Mouse (Mus musculus) heart, postnatal 0 days (tissue): ENCODE measurements at regions not wholly inside any gene's neighbourhood (a gene's known extent, or its start where the extent isn't known, plus 50 kb on each side); places are given as distances from the start of the nearest gene placed in this dataset.

Experiments
- ATAC-seq: fragments of 200-750 bp; cut with Nextera tagmentation; 2 replicates; pipeline ENCODE4 v1.8.0; 2017; ENCODE audit warnings: low read depth, moderate number of reproducible peaks, moderate library complexity; ENCODE audit not compliant: insufficient read depth
- DNase-seq: peaks from one replicate; pipeline ENCODE4 v3.0.0-alpha.2; 2016; ENCODE audit warnings: low spot score
- H3K27ac ChIP-seq: fragments of 300-500 bp; sonication (generic); 2 replicates; pipeline ENCODE4 v1.5.1; 2014; ENCODE audit warnings: low read depth, mild to moderate bottlenecking
- H3K27me3 ChIP-seq: fragments of 300-500 bp; sonication (generic); 2 replicates; pipeline ENCODE4 v1.6.1; 2014; ENCODE audit warnings: low read length, mixed read lengths; ENCODE audit not compliant: control insufficient read depth, insufficient read depth
- H3K36me3 ChIP-seq: fragments of 300-500 bp; sonication (generic); replicated peaks from 2 replicates; pipeline ENCODE4 v1.6.1; 2014; ENCODE audit warnings: low read length, mixed read lengths; ENCODE audit not compliant: control insufficient read depth, insufficient read depth
- H3K4me1 ChIP-seq: fragments of 300-500 bp; sonication (generic); 2 replicates; pipeline ENCODE4 v1.6.1; 2014; ENCODE audit warnings: antibody characterized with exemption; ENCODE audit not compliant: control insufficient read depth, insufficient read depth
- H3K4me2 ChIP-seq: fragments of 300-500 bp; sonication (generic); 2 replicates; pipeline ENCODE4 v1.6.1; 2014; ENCODE audit warnings: low read depth, mild to moderate bottlenecking, low read length, moderate library complexity
- H3K4me3 ChIP-seq: fragments of 300-500 bp; sonication (generic); 2 replicates; pipeline ENCODE4 v1.5.1; 2014; ENCODE audit warnings: low read depth, low read length
- H3K9ac ChIP-seq: fragments of 300-500 bp; sonication (generic); replicated peaks from 2 replicates; pipeline ENCODE4 v1.6.1; 2014; ENCODE audit warnings: low read depth, low read length, mixed read lengths
- H3K9me3 ChIP-seq: fragments of 300-500 bp; sonication (generic); replicated peaks from 2 replicates; pipeline ENCODE4 v1.6.1; 2016; ENCODE audit warnings: low read length; ENCODE audit not compliant: control insufficient read depth
- CTCF ChIP-seq: IDR thresholded peaks from 2 replicates; pipeline ENCODE4 v1.5.1; 2016; ENCODE audit warnings: antibody characterized with exemption, control low read depth, low read depth
- EP300 ChIP-seq: IDR thresholded peaks from 2 replicates; pipeline ENCODE4 v1.6.1; 2016; ENCODE audit warnings: antibody characterized with exemption, low read depth
- WGBS: fragments of 180-500 bp; shearing (Covaris S2); extraction: QIAGEN DNeasy Blood & Tissue Kit; methylation state at CpG from one replicate; pipeline ENCODE4 v1.1.7; 2014; 5-methylcytosine and 5-hydroxymethylcytosine counted together

GRCm38 (mm10) chr12:118376521-118377493 lies 75.6 kb upstream of the Sp4 start:
- Histone ChIP-seq H3K4me2 (no peak overlapping the region; the same call in 1 of the 2 replicates), H3K27ac (no peak overlapping the region; the same call in 1 of the 2 replicates), H3K4me3 (no peak overlapping the region), H3K4me1 (no peaks in the 10 kb centered on the region), H3K27me3 (no peaks in the 10 kb centered on the region), H3K36me3 (no peaks in the 10 kb centered on the region), H3K9me3 (no peaks in the 10 kb centered on the region), H3K9ac (no peak overlapping the region)
- no peak for DNase-seq
- WGBS, result 53% methylated on average over 14 of the region's 14 CpGs
- ATAC-seq, result no peak
- no peak for TF ChIP-seq CTCF
- TF ChIP-seq EP300, result no peak

GRCm38 (mm10) chr12:118373250-118373649 lies 72.0 kb upstream of the Sp4 start:
- DNase-seq (no peak), ATAC-seq (no peak)
- Histone ChIP-seq H3K36me3 (no peaks in the 10 kb centered on the region), H3K9ac (no peak overlapping the region), H3K27me3 (no peaks in the 10 kb centered on the region), H3K4me3 (no peak overlapping the region), H3K9me3 (no peaks in the 10 kb centered on the region), H3K27ac (no peak overlapping the region), H3K4me1 (no peaks in the 10 kb centered on the region), H3K4me2 (no peak overlapping the region)
- TF ChIP-seq CTCF, result no peak
- no peak for TF ChIP-seq EP300
- WGBS, result 66% methylated on average over 6 of the region's 6 CpGs

GRCm38 (mm10) chr12:118371905-118372304 lies 70.7 kb upstream of the Sp4 start:
- no peak overlapping the region for H3K27ac ChIP-seq
- no peaks in the 10 kb centered on the region for H3K4me1 ChIP-seq
- 83% methylated on average over 4 of the region's 4 CpGs for WGBS
- no peak overlapping the region for H3K9ac ChIP-seq
- ATAC-seq (no peak), DNase-seq (no peak)
- no peaks in the 10 kb centered on the region for H3K27me3 ChIP-seq
- H3K4me2 ChIP-seq, result no peak overlapping the region
- no peak overlapping the region for H3K4me3 ChIP-seq
- H3K9me3 ChIP-seq, result no peaks in the 10 kb centered on the region
- no peaks in the 10 kb centered on the region for H3K36me3 ChIP-seq
- no peak for TF ChIP-seq CTCF
- no peak for TF ChIP-seq EP300

- Histone ChIP-seq H3K4me2 (no peak overlapping the region), H3K36me3 (no peaks in the 10 kb centered on the region), H3K4me1 (no peaks in the 10 kb centered on the region), H3K4me3 (no peak overlapping the region), H3K9me3 (no peaks in the 10 kb centered on the region), H3K27me3 (no peaks in the 10 kb centered on the region), H3K27ac (no peak overlapping the region), H3K9ac (no peak overlapping the region)
- TF ChIP-seq CTCF (no peak), EP300 (no peak)
- WGBS, result 58% methylated on average over 10 of the region's 10 CpGs
- DNase-seq, result no peak
- no peak for ATAC-seq
Observed at GRCm38 (mm10) chr12:118367307-118368076, 66.3 kb upstream of the Sp4 start.

- Histone ChIP-seq H3K27ac (no peak overlapping the region), H3K4me1 (no peaks in the 10 kb centered on the region), H3K9me3 (no peaks in the 10 kb centered on the region), H3K36me3 (no peaks in the 10 kb centered on the region), H3K27me3 (no peaks in the 10 kb centered on the region), H3K9ac (no peak overlapping the region), H3K4me3 (no peak overlapping the region), H3K4me2 (no peak overlapping the region)
- no peak for TF ChIP-seq CTCF
- no peak for TF ChIP-seq EP300
- 83% methylated on average over 7 of the region's 7 CpGs for WGBS
- ATAC-seq, result no peak
- DNase-seq, result no peak
Observed at GRCm38 (mm10) chr12:118352866-118353265, 51.6 kb upstream of the Sp4 start.
